13 mouse cellular contexts compared by ENCODE assay signal in the genomic region with DNA sequence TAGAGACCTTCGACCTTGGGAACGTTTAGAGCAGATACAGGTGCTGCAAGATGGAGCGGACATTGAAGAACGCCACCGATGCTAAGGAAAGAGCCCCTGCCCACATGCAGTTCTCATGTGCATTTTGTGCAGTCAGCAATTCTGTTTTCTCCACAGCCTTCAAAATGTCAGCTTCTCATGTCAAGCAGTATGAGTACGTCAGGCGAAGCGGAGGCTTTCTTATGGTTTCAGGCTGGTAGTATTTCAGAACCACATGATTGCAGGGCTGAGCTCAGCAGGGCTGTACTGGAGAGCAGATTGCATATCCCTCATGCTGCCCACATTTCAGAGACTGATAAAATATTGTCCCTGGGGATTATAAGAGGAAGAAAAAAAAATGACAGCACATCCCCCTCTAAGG. TPM values are rescaled to one million over a fixed set of nuclear protein-coding genes. Genes with fewer than 3 reads are reported as not detected.
A peak's percentile ranks its signal among the peaks of the same experiment; 100 is the strongest.
DNase-seq lines count a peak whose midpoint lies in the region; ATAC-seq and TF ChIP-seq lines count a peak whose summit lies in the region.
"Had no signal": no experiment of that assay in that cellular context is flagged by ENCODE, and none has a peak within 500 bp of the region (broad histone marks: within the 10 kb centered on the region; RNA-seq: fewer than 3 reads in every experiment).

No protein-coding gene starts in this region.

- DNase-seq in cerebellum, postnatal 10 days = peak; percentile 41 to 42
- DNase-seq in cerebellum, adult 2 months = no peak
- DNase-seq in thymus, adult 2 months = no peak
- DNase-seq in thymus, adult 18-20 months = no peak
- DNase-seq in gastrocnemius, postnatal 14 days = no peak
- no peak for DNase-seq in kidney, adult 8-10 months
- DNase-seq: cerebellum, postnatal 36 days; heart, postnatal 10 days had no signal

- H3K9ac ChIP-seq in hindbrain, embryonic 16.5 days (ENCODE audit: low read depth, low read length) = no peak overlapping the region
- H3K9ac ChIP-seq in neural tube, embryonic 15.5 days (replicated peaks) = no peak overlapping the region
- H3K9ac ChIP-seq: kidney, embryonic 15.5 days; lung, embryonic 15.5 days had no signal

- H3K4me3 ChIP-seq in cerebellum, adult 2 months (replicated peaks; ENCODE audit: insufficient read depth, low read depth, low read length) = no peak overlapping the region
- H3K4me3 ChIP-seq in thymus, adult 2 months (ENCODE audit: control insufficient read depth, insufficient read depth, low read length) = peak overlapping the region; percentile 9; the same call in 1 of the 2 replicates
- no peak overlapping the region for H3K4me3 ChIP-seq in hindbrain, embryonic 16.5 days (ENCODE audit: low read length)
- H3K4me3 ChIP-seq in neural tube, embryonic 15.5 days (replicated peaks) = no peak overlapping the region
- H3K4me3 ChIP-seq: kidney, embryonic 15.5 days; left cerebral cortex, adult 2 months; lung, embryonic 15.5 days had no signal

- TF ChIP-seq CTCF in cerebellum, adult 2 months (IDR thresholded peaks at IDR 0.05; ENCODE audit: borderline replicate concordance, insufficient read depth, low read depth, low read length) = no peak
- no peak for TF ChIP-seq CTCF in thymus, adult 2 months (IDR thresholded peaks at IDR 0.05; ENCODE audit: borderline replicate concordance, control insufficient read depth, extremely low read depth, insufficient read depth, low read length, poor library complexity)

- no peak overlapping the region for H3K4me2 ChIP-seq in hindbrain, embryonic 16.5 days (ENCODE audit: low read length)
- H3K4me2 ChIP-seq in neural tube, embryonic 15.5 days = no peak overlapping the region
- H3K4me2 ChIP-seq: lung, embryonic 15.5 days had no signal

- ATAC-seq in hindbrain, embryonic 16.5 days = peak; percentile 58
- ATAC-seq in neural tube, embryonic 15.5 days (ENCODE audit: low FRiP score) = peak; percentile 68; the same call in 1 of the 2 replicates

- H3K9me3 ChIP-seq in hindbrain, embryonic 16.5 days (ENCODE audit: control insufficient read depth, low read length) = no peaks in the 10 kb centered on the region
- no peaks in the 10 kb centered on the region for H3K9me3 ChIP-seq in neural tube, embryonic 15.5 days (replicated peaks)
- H3K9me3 ChIP-seq: kidney, embryonic 15.5 days; lung, embryonic 15.5 days had no signal

- H3K4me1 ChIP-seq in cerebellum, adult 2 months (ENCODE audit: control insufficient read depth, insufficient read depth, low read length) = peaks cover 4% of the 10 kb centered on the region; the same call in 1 of the 2 replicates
- H3K4me1 ChIP-seq in thymus, adult 2 months (replicated peaks; ENCODE audit: control insufficient read depth, insufficient read depth, low read length) = peaks cover 53% of the 10 kb centered on the region
- H3K4me1 ChIP-seq in hindbrain, embryonic 16.5 days (ENCODE audit: control insufficient read depth, insufficient read depth, low read depth, low read length) = peaks cover 10% of the 10 kb centered on the region
- H3K4me1 ChIP-seq in neural tube, embryonic 15.5 days = peaks cover 27% of the 10 kb centered on the region
- H3K4me1 ChIP-seq: kidney, embryonic 15.5 days had no signal

- TF ChIP-seq POLR2A in cerebellum, adult 2 months (IDR thresholded peaks at IDR 0.05; ENCODE audit: borderline replicate concordance, insufficient read depth, low read length) = no peak
- TF ChIP-seq POLR2A in thymus, adult 2 months (IDR thresholded peaks at IDR 0.05; ENCODE audit: control insufficient read depth, extremely low read depth, insufficient read depth, low read length, poor library complexity) = no peak

- H3K27ac ChIP-seq in cerebellum, adult 2 months (ENCODE audit: insufficient read depth, low read length) = no peak overlapping the region
- peak overlapping the region; percentile 96 for H3K27ac ChIP-seq in thymus, adult 2 months (ENCODE audit: control insufficient read depth, insufficient read depth, low read length)
- H3K27ac ChIP-seq in hindbrain, embryonic 16.5 days (ENCODE audit: low read depth, low read length) = no peak overlapping the region
- peak overlapping the region; percentile 28 for H3K27ac ChIP-seq in neural tube, embryonic 15.5 days (replicated peaks)
- H3K27ac ChIP-seq: kidney, embryonic 15.5 days; left cerebral cortex, adult 2 months; lung, embryonic 15.5 days had no signal

- H3K36me3 ChIP-seq in thymus, adult 2 months (ENCODE audit: control insufficient read depth, insufficient read depth, low read length) = 0 out of 2 replicates have a peak, but pooled peaks cover 3% of the 10 kb centered on the region
- no peaks in the 10 kb centered on the region for H3K36me3 ChIP-seq in hindbrain, embryonic 16.5 days (ENCODE audit: control insufficient read depth, insufficient read depth, low read length)
- no peaks in the 10 kb centered on the region for H3K36me3 ChIP-seq in neural tube, embryonic 15.5 days
- H3K36me3 ChIP-seq: kidney, embryonic 15.5 days; lung, embryonic 15.5 days had no signal

- intact Hi-C loops in gastrocnemius, postnatal 14 days (cut with DNase I; ENCODE audit: low total_unique reads) = no loop called here

- WGBS in cerebellum, adult 2 months = 76% methylated on average over 8 of the region's 8 CpGs
- 52% methylated on average over 8 of the region's 8 CpGs for WGBS in thymus, adult 2 months
- WGBS in hindbrain, embryonic 16.5 days = 72% methylated on average over 8 of the region's 8 CpGs
- WGBS in neural tube, embryonic 15.5 days = 75% methylated on average over 8 of the region's 8 CpGs

- H3K27me3 ChIP-seq in cerebellum, adult 2 months (ENCODE audit: control insufficient read depth, insufficient read depth, low read length) = no peaks in the 10 kb centered on the region
- H3K27me3 ChIP-seq in thymus, adult 2 months (ENCODE audit: control insufficient read depth, insufficient read depth, low read length) = no peaks in the 10 kb centered on the region
- H3K27me3 ChIP-seq in hindbrain, embryonic 16.5 days (replicated peaks; ENCODE audit: control insufficient read depth, insufficient read depth, low read length) = no peaks in the 10 kb centered on the region
- H3K27me3 ChIP-seq in neural tube, embryonic 15.5 days (replicated peaks) = no peaks in the 10 kb centered on the region
- H3K27me3 ChIP-seq: kidney, embryonic 15.5 days; lung, embryonic 15.5 days had no signal

RNA-seq across cellular contexts. Expression of a gene that starts 19.9 kb away (rescaled TPM):
- polyA plus RNA-seq in cerebellum, adult 2 months (2012; rRNA removed) = 18.6 and 19.4 TPM in 2 replicates
- 92.6 and 92.9 TPM in 2 replicates for polyA plus RNA-seq in thymus, adult 2 months (2012; rRNA removed)
- polyA plus RNA-seq in hindbrain, embryonic 16.5 days (2015; fragmentation: Nextera tagmentation; extraction: Ambion mirVana) = 19.5 TPM in 2 replicates
- 21.4 and 23.1 TPM in 2 replicates for polyA plus RNA-seq in neural tube, embryonic 15.5 days (2015; fragmentation: Nextera tagmentation; extraction: Ambion mirVana)
- total RNA-seq in gastrocnemius, postnatal 14 days (2021) = 10 to 100 TPM in 1 of 2 experiments, 1 to 10 TPM in 1; 7.6 to 11.4 TPM

Comparison
In these comparisons a context has a peak if more than half of its experiments do, and no peak if none do; other contexts are left out.
1. DNase-seq: peak in cerebellum, postnatal 10 days (2 of 2); none in cerebellum, adult 2 months (0 of 2), thymus, adult 2 months (single experiment), thymus, adult 18-20 months (0 of 2), gastrocnemius, postnatal 14 days (single experiment) and kidney, adult 8-10 months (0 of 2).
2. H3K27ac ChIP-seq: peak in thymus, adult 2 months (single experiment) and neural tube, embryonic 15.5 days (single experiment); none in cerebellum, adult 2 months (single experiment) and hindbrain, embryonic 16.5 days (single experiment).